Mouse (Mus musculus): ENCODE measurements around the gene Eef1akmt3. TPM values are rescaled to one million over a fixed set of nuclear protein-coding genes. Genes with fewer than 3 reads are reported as not detected.
"Not testable (repeated sequence)": the region's sequence is repeated elsewhere in the genome, so short reads cannot be mapped to it uniquely, and the experiment has no call there.

Gene Eef1akmt3
- total RNA-seq, 2 experiments from 2014 or later: 0.17 to 0.38 TPM

DNA sequence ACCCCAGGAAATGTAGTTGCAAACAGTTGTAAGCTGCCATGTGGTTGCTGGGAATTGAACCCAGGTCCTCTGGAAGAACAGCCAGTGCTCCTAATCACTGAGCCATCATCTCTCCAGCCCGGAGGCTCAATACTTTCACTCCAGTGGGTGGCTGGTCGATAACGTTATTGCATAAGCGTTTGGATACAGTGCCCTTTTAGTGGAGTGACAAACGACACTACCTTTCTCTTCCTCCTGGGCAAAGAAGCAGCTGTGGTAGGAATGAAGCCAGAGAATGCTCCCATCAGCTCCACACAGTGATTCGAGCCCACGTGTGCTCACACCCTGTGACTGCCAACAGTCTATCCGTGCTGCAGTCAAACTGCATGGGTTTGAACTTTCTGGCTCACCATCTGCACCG is 29.9 kb upstream of the Eef1akmt3 start:
- no peak for DNase-seq (ENCODE audit: low spot score in 2 of 2)

DNA sequence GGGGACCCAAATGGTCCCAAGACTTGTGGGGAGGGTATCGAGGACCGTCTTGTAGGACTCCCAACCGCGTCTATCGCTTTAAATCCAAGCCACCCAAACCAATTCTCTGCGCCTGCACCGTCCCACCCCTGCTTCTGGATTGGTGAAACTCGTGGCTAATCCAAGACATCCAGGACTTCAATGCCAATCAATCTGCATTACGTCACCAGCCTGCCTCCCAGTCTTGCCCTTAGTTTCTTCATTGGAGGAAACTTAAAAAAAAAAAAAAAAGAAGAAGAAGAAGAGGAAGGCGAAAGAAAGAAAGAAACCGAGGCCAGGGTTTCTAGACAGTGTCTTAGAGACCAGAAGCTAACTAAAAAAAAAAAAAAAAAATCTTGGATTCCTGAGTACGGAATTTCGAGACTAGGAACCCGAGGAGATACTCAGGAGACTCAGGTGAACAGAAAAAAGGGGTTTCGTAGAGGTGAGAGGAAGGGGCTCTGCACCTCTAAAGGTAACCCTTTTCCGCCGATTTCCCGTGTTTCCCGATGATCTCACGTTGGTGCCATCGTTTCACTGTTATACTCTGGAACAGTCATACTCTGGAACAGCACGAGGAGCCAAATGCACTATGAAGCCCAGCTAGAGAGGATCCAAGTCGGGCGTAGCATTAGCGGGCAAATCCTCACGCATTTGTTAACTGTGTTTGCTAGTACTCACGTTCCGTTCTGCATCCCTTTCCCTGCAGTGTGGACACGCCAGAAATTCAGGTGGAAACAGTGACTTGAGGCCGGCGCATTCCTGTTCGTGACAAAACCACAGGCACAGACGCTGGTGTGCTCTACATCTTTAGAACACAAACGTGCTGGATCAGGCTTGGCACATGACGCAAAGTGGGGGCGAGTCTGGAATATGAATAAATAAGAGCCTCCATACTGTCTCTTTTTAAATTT is 29.1 kb upstream of the Eef1akmt3 start, which contains the start of gene Tspan31:
Tspan31 (minus strand) TSS at position 75 of the 932 bp plus-strand sequence.
- peak; percentile 91 to 97 for DNase-seq (ENCODE audit: low spot score in 2 of 2)

DNA sequence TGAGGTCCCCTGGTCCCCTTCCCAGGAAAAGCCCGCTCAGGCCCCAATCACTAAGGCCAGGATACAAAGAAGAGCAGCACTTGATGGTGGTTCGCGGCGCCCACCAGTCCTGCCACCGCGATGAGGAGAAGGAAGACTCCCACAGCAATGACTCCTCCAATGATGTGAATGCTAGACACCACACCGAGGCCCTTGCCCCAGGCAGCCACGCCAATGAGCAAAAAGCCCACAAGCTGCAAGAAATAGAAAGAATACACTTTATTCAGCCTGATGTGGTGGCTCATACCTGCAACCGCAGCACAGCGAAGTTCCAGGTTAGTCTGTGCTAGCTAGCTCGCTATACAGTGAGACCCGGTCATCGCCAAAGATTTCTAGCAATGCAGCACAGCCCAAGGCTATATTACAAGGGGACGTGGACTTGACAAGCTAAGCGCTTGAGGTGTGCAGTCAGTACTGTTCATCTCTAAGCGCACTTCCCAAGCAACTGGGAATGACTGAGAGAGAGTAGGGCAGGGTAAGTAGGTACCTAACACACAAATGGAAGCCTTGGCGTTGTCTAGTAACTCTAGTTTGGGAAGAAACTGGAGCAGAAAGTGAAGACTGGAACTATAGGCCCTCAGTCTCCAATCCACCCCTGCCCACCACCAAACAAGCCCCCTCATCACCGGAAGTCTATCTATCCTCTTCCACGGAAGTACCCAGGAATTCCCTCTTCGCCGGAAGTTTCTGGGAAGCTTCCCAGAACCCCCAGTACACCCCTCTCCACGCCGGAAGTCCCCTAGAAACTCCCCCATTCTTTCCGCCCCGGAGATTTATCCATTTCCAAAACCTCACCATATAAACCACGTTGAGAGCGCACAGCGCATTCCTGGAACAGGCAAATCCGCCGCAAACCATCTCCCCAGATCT is 28.2 kb upstream of the Eef1akmt3 start:
- DNase-seq (ENCODE audit: low spot score in 2 of 2): no peak

DNA sequence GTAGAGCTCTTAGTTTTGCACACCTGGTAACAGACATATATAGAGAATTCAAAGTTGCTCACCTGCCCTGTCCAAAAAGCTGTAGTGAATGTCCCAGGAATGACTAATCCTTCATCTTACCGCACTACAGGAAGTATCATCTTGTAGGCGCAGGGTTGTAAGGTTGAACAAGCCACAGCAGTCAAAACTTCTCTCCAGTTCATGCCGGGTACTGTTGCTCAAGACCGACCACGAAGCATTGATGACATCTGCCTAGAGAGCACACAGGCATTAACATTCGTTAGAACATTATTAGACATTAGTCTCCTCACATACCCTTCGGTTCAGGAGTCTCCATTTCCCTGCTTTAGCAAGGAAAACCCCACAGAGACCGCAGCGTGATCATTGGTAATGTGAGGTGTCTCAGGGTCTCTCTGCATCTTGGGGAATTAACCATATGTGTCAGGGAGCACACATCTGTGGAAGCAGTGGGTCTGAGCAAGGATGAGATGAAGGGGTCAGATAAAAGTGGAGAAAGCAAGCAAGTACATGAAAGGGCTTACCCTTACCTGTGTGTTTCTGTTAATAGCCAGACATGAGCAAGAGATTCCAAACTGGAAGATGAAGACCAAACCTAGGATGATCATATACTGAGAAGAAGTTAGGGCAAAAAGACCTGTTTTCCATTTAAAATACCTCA is 27.2 kb upstream of the Eef1akmt3 start:
- no peak for DNase-seq (ENCODE audit: low spot score in 2 of 2)

DNA sequence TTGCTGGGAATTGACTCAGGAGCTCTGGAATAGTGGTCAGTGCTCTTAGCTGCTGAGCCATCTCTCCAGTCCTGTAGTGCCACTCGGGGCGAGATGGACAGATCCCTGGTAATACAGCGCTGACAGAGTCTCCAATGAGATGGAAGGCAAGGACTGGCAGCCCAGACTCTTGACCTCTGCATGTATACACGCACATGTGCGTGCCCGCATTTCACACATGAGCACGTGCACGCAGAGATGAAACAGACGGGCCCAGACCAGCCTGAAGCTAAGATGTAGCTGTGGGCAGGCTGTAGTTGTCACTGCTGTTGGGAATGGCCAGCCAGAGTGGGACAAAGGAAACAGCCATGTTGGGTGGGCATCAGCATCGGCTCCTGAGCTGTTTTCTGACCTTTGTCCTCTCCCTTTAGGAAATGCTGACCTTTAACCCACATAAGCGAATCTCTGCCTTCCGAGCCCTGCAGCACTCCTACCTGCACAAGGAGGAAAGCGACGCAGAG is 25.3 kb upstream of the Eef1akmt3 start:
- no peak for DNase-seq (ENCODE audit: low spot score in 2 of 2)

DNA sequence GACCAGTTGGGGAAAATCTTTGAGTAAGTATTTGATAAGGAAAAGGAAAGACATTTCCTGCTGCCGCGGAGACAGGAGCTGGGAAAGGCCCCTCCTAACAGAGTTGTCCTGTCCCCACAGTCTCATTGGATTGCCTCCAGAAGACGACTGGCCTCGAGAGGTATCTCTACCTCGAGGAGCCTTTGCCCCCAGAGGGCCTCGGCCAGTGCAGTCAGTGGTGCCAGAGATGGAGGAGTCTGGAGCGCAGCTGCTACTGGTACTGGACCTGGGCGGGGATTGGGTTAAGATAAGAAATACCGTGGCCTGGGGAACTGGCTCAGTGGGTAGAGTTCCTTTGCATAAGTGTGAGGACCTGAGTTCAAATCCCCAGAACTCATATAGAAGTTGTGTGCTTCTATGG is 24.7 kb upstream of the Eef1akmt3 start:
- no peak for DNase-seq (ENCODE audit: low spot score in 2 of 2)

DNA sequence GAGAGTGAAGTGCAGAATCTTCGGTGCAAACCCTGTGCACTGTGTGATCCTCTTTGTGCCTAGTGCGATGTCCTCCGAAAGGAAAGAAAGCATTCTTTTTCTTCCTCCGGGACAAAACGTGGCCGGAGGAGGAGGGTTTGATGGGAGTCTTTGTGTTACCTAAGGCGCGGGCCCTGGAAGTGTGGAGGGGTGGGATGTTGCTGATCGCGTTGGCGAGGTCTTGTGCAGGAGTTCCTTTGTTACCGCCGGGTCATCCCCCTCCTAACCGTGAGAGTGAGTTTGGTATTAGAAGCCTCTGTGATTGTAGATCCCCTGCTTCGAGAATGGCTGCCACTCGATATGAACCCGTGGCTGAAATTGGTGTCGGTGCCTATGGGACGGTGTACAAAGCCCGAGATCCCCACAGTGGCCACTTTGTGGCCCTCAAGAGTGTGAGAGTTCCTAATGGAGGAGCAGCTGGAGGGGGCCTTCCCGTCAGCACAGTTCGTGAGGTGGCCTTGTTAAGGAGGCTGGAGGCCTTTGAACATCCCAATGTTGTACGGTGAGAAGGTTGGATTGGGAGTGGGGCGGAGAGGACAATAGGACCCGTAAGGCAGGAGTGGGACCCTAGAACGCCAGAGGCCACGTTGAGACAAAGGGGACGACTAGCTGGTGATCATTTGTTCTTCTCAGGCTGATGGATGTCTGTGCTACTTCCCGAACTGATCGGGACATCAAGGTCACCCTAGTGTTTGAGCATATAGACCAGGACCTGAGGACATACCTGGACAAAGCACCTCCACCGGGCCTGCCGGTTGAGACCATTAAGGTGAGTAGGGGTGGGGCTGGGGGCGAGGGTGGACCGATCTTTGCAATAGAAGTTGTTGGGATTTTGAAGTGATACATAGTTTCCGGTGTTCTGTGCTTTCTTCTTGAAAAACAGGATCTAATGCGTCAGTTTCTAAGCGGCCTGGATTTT is 22.9 kb upstream of the Eef1akmt3 start:
- no peak for DNase-seq (ENCODE audit: low spot score in 2 of 2)

DNA sequence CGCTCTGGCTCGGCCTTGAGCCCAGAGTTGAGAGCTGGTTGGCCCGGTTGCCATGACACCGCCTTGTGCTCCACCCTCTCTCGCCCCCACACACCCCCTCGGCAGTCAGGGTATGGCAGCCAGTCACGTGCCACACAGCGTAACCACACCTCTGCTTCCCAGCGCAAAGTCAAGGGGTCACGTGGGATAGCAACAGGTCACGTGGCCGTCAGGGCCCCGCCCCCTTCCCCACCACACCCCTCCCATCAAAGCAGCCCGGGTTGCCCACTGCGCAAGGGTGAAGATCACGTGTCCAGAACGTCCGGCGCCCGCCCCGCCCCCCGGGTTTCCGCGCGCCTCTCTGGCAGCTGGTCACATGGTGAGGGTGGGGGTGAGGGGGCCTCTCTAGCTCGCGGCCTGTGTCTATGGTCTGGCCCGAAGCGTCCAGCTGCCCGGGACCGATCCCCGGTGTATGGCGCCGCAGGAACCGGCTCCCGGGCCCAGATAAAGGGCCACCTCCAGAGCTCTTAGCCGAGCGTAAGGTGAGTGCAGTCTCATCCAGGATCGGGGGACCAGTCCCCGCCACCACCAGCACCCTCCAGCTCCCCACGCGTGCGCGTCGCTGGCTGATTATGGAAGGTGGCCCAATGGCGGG is 22.0 kb upstream of the Eef1akmt3 start, which contains the start of gene Cdk4:
Cdk4 (plus strand) TSS at position 296 of the 634 bp plus-strand sequence.
- peak; percentile 97 to 99 for DNase-seq (ENCODE audit: low spot score in 2 of 2)

DNA sequence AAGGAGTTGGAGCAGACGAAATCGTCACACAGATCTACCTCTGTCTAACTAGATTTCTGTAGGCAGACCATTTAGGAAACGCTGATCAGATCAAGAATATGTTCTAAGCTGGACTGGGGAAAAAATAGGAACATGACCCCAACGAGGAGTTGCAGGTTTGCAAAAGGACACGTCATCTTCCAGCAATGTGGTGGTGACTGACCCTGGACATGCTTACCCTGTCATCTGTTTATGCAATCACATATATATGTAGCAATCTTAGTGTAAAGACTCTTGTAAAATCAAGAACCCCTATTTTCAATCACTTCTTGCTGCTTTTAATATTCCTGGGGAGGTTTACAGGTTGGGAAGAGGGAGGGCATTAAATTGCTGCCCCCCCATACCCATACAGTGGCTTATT is 21.2 kb upstream of the Eef1akmt3 start:
- no peak for DNase-seq (ENCODE audit: low spot score in 2 of 2)

DNA sequence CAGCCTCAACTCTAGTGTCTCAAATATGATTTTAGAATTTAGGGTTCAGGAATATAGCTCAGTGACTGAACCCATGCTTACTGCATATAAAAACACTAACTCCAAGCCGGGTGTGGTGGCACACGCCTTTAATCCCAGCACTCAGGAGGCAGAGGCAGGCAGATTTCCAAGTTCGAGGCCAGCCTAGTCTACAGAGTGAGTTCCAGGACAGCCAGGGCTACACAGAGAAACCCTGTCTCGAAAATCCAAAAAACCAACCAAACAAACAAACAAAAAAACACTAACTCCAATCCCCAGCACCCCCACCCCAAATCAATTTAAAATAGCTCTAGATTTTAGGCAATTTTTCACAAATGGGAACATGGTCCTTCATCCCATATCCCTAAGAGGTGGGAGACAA is 20.8 kb upstream of the Eef1akmt3 start:
- DNase-seq (ENCODE audit: low spot score in 2 of 2): not testable (repeated sequence)

DNA sequence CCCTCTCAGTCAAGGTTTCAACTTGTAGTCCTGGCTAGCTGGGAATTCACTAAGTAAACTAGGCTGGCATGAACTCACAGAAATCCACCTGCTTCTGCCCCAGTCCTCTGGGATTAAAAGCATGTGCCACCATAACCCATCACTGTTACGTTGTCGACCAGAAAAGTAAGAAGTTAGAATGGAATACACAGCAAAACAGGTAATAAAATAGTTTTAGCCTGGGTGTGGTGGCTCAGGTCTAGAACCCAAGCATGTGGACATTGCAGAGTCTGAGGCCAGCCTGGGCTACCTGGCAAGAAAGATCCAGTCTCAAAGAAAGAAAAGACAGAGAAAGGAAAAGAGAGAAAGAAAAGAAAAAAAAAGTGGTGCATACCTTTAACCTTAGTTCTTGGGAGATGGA is 20.2 kb upstream of the Eef1akmt3 start:
- DNase-seq (ENCODE audit: low spot score in 2 of 2): no peak

DNA sequence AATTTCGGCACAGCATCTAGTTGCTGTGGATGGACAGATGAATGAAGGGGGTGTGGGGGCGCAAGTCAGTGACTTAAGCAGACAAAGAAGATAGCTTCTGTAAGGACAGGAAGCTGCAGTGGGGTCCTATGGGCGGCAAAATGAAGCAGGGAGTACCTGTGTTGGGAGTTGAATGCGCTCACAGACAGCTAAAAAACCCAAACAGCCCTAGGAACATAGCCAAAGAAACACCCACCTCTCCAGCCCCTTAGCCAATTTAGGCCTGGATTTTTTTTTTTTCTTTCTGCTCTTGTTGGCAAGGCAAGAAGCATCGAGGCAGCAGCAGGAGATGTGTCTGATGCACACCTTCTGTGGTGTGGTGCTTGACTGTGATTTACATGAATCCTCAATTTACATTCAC is 19.8 kb upstream of the Eef1akmt3 start:
- no peak for DNase-seq (ENCODE audit: low spot score in 2 of 2)

DNA sequence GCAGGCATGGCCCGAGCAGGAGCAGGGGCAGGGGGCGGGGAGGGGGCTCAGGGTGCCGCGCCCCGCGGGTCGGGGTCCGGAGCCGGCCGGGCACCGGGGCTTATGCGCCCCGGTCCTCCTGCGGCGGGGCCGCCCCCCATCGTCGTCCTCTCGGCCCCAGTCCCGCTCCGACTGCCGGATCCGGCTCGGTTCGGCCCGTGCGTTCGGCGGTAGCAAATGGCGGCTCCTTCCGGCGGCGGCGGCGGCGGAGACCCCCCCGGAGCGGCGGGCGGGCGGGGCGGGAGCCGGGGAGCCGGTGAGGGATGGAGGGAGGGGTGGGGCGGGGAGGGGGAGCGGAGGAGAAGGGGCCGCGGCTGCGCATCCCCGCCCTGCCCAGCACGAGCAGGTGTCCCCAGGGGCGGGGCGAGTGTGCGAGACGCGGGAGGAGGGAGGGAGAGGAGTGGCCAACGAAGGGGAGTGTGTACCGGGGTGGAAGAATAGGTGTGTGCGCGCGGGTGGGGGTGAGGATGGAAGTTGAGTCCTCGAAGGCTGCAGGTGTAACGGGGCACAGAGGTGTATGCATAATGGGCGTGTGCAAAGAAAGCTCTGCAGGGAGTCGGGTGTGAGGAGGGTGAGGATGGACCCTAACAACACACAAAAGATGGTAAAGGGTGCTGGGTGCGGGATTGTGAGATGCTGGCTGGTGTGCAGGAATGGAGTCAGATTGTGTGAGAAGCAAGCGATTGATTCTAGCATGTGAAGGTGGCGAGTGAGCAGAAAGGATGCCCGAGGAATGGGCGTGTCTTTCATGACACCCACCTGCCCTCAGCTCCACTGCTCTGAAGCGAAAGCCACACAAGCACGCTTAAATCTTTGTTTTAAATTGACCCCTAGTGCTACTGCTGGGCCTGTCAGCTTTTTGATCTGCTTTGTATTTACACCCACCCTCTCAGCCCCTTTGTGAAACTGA is 18.9 kb upstream of the Eef1akmt3 start, which contains the start of gene March9:
March9 (minus strand) TSS at position 217 of the 949 bp plus-strand sequence.
- peak in 1 of 2 experiments; percentile 75 for DNase-seq (ENCODE audit: low spot score in 2 of 2)

DNA sequence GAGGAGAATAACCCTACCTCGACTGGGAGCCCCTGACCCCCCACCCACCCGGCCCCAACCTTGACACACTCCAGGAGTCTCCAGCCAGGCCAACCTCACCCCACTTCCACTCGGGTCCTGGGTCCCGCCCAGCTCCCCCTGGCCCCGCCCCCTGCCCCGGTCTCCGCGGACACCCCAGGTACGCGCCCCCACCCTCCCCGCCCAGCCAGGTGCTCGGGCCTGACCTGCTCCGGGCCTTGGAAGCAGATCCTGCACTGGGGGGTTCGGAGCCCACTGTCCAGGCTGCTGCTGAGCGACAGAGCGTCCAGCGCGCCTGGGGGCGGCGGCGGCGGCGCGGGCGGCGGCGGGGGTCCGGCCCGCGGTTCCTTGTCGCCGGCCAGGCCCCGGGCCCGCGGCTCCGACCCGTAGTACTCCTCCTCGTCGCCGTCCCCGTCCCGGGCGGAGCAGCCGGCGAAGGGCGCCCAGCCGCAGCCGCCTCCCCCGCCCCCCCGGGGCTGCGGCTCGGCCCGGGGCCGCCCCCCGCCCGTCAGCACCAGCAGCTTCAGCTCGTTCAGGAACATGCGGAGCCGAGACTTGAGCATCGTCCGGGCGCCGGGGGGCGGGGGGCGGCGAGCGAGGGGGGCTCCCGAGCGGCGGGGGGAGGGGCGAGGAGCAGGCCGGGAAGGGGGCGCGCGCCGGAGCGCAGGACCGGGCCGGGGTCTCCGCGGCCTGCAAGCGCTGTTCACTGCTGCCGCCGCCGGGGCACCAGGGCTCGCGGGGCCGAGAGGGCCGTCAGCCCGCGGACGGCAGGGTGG is 18.1 kb upstream of the Eef1akmt3 start:
- DNase-seq (ENCODE audit: low spot score in 2 of 2): no peak

DNA sequence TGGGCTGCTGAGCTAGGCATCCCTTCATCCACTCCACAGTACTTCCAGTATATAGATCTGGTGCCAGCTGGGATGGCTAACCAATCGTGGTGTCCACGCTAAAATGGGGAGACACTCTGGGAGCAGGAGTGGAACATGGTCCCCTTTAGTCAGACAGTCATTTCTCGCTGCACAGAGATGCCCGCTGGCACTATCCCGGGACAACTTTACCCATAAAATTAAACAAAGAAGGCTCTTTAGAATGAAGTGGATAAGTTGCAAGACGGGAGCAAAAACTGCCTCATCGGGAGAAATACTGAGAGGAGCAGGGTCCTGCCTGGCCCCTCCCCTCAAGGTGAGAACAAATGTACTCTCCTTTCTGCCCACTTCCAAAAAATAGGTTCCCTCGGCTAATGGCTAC is 17.4 kb upstream of the Eef1akmt3 start:
- no peak for DNase-seq (ENCODE audit: low spot score in 2 of 2)

DNA sequence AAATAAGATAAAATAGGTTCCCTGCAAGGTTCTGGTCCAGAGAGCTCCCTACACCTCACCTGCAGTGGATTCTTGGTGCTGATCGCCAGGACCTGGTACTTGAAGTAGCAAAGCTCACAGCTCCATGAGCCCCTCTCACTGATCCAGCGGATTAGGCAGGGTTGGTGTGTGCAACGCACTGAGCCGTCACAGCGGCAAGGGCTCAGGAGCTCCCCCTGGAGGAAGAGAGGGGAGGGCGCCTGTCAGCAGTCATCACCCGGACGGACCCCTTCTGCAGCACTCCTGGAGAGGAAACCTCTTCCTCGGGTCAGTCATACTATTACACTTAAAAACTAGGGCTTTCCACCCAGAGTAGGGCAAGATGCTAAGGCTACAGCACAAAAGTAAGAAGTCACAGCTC is 16.8 kb upstream of the Eef1akmt3 start:
- DNase-seq (ENCODE audit: low spot score in 2 of 2): peak; percentile 76 to 83

DNA sequence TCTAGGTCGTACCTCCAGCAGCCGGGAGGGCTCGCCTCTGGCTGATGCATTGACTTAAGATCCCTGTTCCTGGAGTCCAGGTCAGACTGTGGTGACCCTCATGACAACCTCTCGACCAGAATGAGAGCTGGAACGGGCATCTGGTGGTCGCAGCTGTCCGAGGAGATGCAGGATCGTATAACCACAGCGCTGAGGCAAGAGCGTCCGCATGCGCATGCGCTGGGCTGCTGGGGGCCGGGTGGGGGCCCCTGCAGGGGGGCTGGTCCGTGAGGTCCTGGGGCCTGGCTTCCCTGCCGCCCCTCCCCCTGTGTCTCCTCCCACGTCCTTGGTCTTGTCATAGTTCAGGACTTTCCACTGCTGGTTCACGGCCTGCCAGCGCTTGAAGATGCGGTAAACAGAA is 15.2 kb upstream of the Eef1akmt3 start:
- DNase-seq (ENCODE audit: low spot score in 2 of 2): no peak

All from layer of hippocampus, adult 18-20 months (tissue).